Mouse (Mus musculus): Measurements from ENCODE around the gene Dpep2nb.

The Dpep2nb gene

DNA sequence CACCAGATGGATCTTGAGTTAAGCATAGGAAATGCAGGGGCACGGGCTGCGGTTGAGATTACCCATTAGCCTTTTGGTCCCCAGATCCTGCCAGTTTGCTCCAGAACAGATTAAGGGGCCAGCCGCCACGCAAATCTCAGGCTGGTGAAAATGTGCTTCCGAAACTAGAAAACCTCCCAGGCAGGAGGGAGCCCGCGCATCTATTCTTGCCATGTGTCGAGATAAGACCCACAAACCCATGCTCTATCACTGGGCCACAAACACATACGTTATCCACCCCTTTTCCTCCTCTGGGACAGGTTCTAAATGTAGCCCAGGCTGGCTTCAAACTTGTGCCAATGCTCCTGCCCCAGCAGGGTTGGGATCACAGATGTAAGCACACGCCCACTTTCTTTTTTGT lies 44.2 kb downstream of the Dpep2nb start:
- DNase-seq (ENCODE audit: low read depth), result no peak

DNA sequence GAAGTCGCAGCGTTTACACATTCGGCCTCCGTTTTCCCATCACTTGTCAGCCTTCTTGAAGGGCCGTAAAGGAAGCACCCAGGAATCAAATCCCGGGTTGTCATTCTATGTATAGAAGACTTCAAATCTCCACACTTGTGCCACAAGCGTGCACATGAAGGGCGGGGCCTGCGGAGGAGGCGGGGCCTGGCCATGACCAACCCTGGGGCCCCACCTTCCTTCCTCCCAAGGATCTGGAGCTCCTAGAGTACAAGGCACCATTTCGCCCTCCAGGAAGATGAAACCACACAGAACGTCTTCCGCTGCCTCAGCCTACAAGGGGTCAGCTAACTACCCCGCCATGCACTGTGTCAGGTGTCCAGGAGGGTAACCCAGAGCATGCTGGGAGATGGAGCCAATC lies 44.7 kb downstream of the Dpep2nb start:
- no peak for DNase-seq (ENCODE audit: low read depth)

DNA sequence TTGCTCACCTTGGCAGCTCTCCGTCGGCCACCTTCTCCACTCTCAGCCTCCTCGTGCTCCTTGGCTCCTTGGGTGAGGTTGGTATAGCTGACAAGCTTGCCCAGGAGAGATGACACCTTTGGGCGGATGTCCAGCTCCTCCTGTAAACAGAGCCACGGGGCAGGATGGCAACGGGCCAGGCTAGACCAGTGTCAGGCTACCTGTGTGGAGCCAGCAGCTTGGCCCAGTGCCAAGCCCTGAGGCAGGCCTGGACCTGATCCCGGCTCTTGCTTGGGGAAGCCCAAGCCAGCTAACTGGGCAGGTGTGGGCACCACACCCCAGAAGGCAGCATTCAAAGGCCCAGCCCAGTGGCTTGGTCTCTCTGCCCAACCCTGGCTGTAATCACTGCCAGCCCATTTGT lies 46.4 kb downstream of the Dpep2nb start:
- no peak for DNase-seq (ENCODE audit: low read depth)

DNA sequence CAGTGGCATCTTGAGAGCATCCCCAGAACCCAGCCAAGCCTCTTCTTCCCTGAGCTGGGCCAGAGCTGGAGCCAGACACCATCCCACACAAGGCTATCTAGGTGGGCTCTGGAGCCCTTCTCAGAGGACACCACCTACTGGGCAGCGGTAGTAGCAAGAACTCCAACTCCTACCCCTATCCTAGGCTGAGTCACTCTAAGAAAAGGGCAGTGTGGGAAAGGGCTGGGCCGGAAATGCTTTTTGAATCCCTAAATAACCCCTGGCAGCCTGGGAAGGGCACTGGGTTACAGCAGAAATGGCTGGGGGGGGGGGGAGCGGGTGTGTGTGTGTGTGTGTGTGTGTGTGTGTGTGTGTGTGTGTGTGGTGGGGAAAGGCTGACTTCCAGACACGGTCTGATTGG lies 48.0 kb downstream of the Dpep2nb start:
- DNase-seq (ENCODE audit: low read depth), result no peak

DNA sequence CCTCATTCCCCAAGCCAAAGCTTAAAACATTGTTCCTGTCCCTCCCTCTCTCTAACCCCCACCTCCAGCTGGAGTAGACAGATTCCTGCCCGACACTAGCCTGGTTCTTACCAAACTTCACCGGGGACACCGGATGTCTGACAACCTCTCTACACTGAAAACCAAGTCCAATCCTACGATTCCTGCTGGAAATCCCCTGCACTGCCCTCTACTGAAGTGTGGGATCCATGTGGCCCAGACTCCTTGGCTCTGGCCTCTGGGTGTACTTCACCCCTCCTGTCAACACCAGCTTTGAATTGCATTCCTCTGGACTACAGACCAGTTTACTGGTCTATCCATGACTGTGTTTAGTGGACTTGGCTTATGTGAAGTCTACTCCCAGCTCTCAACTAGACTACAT lies 49.2 kb downstream of the Dpep2nb start:
- DNase-seq (ENCODE audit: low read depth), result no peak

DNA sequence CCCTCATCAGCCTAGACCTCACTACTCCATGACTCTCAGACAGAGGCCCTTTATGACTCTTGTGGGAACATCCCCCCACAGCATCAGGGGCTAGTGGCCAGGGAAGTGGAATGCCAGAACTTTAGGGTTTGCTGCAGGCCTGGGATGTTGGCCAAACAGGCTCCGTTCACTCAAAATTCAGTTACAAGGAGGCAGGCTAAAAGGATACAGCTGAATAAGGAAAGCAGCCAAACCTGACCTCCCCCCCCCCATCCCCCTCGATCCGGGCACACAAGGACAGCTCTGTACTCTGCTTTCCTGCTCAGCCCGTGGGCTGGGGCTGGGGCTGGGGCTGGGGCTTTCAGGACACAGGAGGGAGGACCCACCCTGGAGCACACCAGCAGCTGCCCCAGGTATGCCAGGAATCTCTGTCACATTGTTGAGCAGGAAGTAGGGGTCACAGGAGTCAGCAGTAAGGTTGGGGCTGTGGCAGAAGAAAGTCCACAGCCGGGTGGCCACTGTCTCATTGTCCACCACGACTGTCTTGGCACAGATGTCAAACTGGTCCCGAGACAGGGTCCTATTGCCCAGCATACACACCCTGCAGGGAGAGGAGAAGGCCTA lies 54.6 kb downstream of the Dpep2nb start:
- DNase-seq (ENCODE audit: low read depth), result no peak

DNA sequence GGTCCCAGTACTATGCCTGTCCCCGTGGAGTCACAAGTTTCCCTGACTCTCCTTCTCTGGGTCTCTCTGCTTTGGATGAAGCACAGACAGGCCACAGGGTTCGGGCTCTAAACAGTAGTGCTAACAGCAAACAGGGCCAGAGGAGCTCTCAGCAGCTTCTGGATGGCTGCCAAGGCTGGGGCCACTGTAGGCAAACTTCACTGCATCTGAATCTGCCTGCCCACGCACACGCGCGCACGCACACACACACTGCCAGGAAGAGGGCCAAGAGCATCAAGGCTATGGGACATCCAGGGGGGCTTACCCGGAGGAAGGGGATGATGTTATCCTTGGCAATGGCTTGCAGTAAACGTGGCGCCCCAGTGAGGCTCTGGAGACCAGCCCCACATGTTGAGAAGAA lies 56.4 kb downstream of the Dpep2nb start:
- no peak for DNase-seq (ENCODE audit: low read depth)

All from induced T-regulatory cell, adult 2 months (primary cell).